In the genomic region with DNA sequence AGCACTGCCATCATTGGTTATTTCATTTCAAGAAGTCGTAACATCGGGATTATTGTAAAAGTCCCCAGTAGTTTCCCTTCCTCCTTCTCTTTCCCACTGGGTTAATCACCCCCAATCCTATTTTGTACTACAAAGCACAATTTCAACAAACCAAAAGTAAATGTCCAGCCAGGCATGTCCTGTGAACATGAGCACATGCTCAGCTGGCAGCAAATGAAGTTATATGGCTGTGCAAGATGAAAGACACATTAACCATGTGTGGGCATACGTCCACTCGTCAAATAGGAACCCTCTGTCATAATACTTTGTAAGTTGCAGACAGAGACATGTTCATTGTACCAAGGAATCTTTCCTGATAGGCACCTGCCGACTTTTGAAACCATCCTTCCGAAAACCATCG, we compare ENCODE assay signal across 14 mouse cellular contexts. TPM values are rescaled to one million over a fixed set of nuclear protein-coding genes. Genes with fewer than 3 reads are reported as not detected.
"Had no signal": no experiment of that assay in that cellular context is flagged by ENCODE, and none has a peak within 500 bp of the region (broad histone marks: within the 10 kb centered on the region; RNA-seq: fewer than 3 reads in every experiment).

No protein-coding gene starts in this region.

- H3K9me3 ChIP-seq: limb, embryonic 10.5 days; lung, embryonic 15.5 days; midbrain, embryonic 13.5 days had no signal

- ATAC-seq: hindbrain, embryonic 16.5 days; inflammation-experienced regulatory T-cells, adult 6 months; intestine, postnatal 0 days; midbrain, embryonic 13.5 days had no signal

- H3K4me2 ChIP-seq: lung, embryonic 15.5 days; midbrain, embryonic 13.5 days had no signal

- DNase-seq: kidney, adult 8-10 months; kidney, postnatal 36 days; lung, postnatal 14 days; right cerebral cortex, postnatal 25 days had no signal

- H3K27me3 ChIP-seq: lung, embryonic 15.5 days; midbrain, embryonic 13.5 days had no signal

- H3K27ac ChIP-seq: kidney, postnatal 0 days; layer of hippocampus, adult 2 months; left cerebral cortex, adult 2 months; limb, embryonic 10.5 days; liver, embryonic 14.5 days; lung, embryonic 15.5 days; midbrain, embryonic 13.5 days had no signal

- H3K36me3 ChIP-seq: limb, embryonic 10.5 days; lung, embryonic 15.5 days; midbrain, embryonic 13.5 days had no signal

- H3K9ac ChIP-seq: liver, embryonic 14.5 days; lung, embryonic 15.5 days; midbrain, embryonic 13.5 days had no signal

- H3K4me3 ChIP-seq: layer of hippocampus, adult 2 months; left cerebral cortex, adult 2 months; limb, embryonic 10.5 days; lung, embryonic 15.5 days; midbrain, embryonic 13.5 days had no signal

RNA-seq across cellular contexts. Expression of a gene that starts 52.1 kb away (rescaled TPM):
- polyA plus RNA-seq: inflammation-experienced regulatory T-cells, adult 6 months had no signal
